Mouse (Mus musculus) midbrain, embryonic 13.5 days (tissue): ENCODE results near the gene Nat10. TPM values are rescaled to one million over a fixed set of nuclear protein-coding genes. Genes with fewer than 3 reads are reported as not detected.

Experiments used
- ATAC-seq: fragments of 200-750 bp; cut with Nextera tagmentation; 2 replicates; pipeline ENCODE4 v1.8.0; 2017; ENCODE audit warnings: mild to moderate bottlenecking, moderate TSS enrichment, moderate library complexity
- H3K27ac ChIP-seq: fragments of 300-500 bp; sonication (generic); 2 replicates; pipeline ENCODE4 v1.5.1; 2015; ENCODE audit warnings: inconsistent platforms, mild to moderate bottlenecking, moderate library complexity
- H3K27me3 ChIP-seq: fragments of 300-500 bp; sonication (generic); 2 replicates; pipeline ENCODE4 v1.6.1; 2015; ENCODE audit warnings: mild to moderate bottlenecking, inconsistent platforms
- H3K36me3 ChIP-seq: fragments of 300-500 bp; sonication (generic); 2 replicates; pipeline ENCODE4 v1.6.1; 2015; ENCODE audit warnings: mild to moderate bottlenecking, inconsistent platforms
- H3K4me1 ChIP-seq: fragments of 300-500 bp; sonication (generic); replicated peaks from 2 replicates; pipeline ENCODE4 v1.6.1; 2015; ENCODE audit warnings: inconsistent platforms
- H3K4me2 ChIP-seq: fragments of 300-500 bp; sonication (generic); replicated peaks from 2 replicates; pipeline ENCODE4 v1.6.1; 2015; ENCODE audit warnings: moderate library complexity, mild to moderate bottlenecking, inconsistent platforms
- H3K4me3 ChIP-seq: fragments of 300-500 bp; sonication (generic); replicated peaks from 2 replicates; pipeline ENCODE4 v1.5.1; 2015; ENCODE audit warnings: mild to moderate bottlenecking, inconsistent platforms
- H3K9ac ChIP-seq: fragments of 300-500 bp; sonication (generic); replicated peaks from 2 replicates; pipeline ENCODE4 v1.6.1; 2015; ENCODE audit warnings: mild to moderate bottlenecking, inconsistent platforms
- H3K9me3 ChIP-seq: fragments of 300-500 bp; sonication (generic); 2 replicates; pipeline ENCODE4 v1.6.1; 2016; ENCODE audit warnings: mild to moderate bottlenecking, inconsistent platforms
- WGBS: fragments of 180-500 bp; shearing (Covaris S2); methylation state at CpG from one replicate; pipeline ENCODE4 v1.1.7; 2015; 5-methylcytosine and 5-hydroxymethylcytosine counted together
- polyA plus RNA-seq: library from polyadenylated mRNA; unstranded; fragments of >200 nt; fragmentation: Nextera tagmentation; extraction: Ambion mirVana; gene quantifications from 2 replicates; pipeline ENCODE4 v1.2.1, GENCODE M21; 2015

Gene Nat10
- polyA plus RNA-seq, 1 experiment from 2014 or later, result 19.0 TPM

- peak; percentile 73 for ATAC-seq
- Histone ChIP-seq H3K36me3 (peaks cover 80% of the 10 kb centered on the region), H3K4me1 (peaks cover 13% of the 10 kb centered on the region), H3K4me3 (no peak overlapping the region), H3K27me3 (no peaks in the 10 kb centered on the region), H3K9me3 (no peaks in the 10 kb centered on the region), H3K4me2 (no peak overlapping the region), H3K9ac (no peak overlapping the region), H3K27ac (no peak overlapping the region)
- WGBS, result 45% methylated on average over 11 of the region's 11 CpGs
Observed at GRCm38 (mm10) chr2:103706226-103706625, 54.8 kb downstream of the Nat10 start.

- H3K27ac ChIP-seq, result no peak overlapping the region
Observed at GRCm38 (mm10) chr2:103705826-103706225, 55.2 kb downstream of the Nat10 start.

DNA sequence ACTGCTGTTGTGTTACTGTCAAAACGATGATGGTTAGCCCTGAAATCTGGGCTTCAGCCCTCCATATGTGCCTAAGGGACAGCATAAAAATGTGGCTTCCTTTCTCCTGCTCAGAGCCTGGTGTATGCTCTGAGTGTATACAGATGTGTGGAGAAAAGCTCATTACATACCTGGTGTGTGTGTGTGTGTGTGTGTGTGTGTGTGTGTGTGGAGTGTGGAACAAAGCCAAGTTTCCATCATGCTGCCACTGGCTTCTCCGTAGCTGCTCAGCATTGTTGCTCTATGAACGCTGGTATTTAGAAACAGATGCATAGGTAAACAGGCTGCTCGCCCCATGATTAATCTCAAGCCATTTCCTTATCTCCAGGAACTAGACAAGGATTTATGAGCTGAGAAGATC is 57.2 kb downstream of the Nat10 start:
- H3K9me3 ChIP-seq, result no peaks in the 10 kb centered on the region
- no peak for ATAC-seq
- no peak overlapping the region for H3K4me2 ChIP-seq
- no peak overlapping the region for H3K27ac ChIP-seq
- WGBS, result 73% methylated on average over 4 of the region's 4 CpGs
- H3K4me3 ChIP-seq, result no peak overlapping the region
- no peak overlapping the region for H3K9ac ChIP-seq
- H3K4me1 ChIP-seq, result peaks cover 23% of the 10 kb centered on the region
- peaks cover 62% of the 10 kb centered on the region for H3K36me3 ChIP-seq
- H3K27me3 ChIP-seq, result no peaks in the 10 kb centered on the region

More at GRCm38 (mm10) chr2:103705826-103706225, 55.2 kb downstream of the Nat10 start:
- Histone ChIP-seq H3K4me3 (no peak overlapping the region), H3K9me3 (no peaks in the 10 kb centered on the region), H3K4me2 (no peak overlapping the region), H3K4me1 (peaks cover 13% of the 10 kb centered on the region), H3K36me3 (peaks cover 76% of the 10 kb centered on the region), H3K9ac (no peak overlapping the region), H3K27me3 (no peaks in the 10 kb centered on the region)
- peak; percentile 38 for ATAC-seq
- WGBS, result 83% methylated on average over 4 of the region's 4 CpGs

- Histone ChIP-seq H3K9me3 (no peaks in the 10 kb centered on the region), H3K27ac (no peak overlapping the region), H3K9ac (no peak overlapping the region), H3K4me1 (peaks cover 23% of the 10 kb centered on the region), H3K4me3 (no peak overlapping the region), H3K27me3 (no peaks in the 10 kb centered on the region), H3K4me2 (no peak overlapping the region), H3K36me3 (peaks cover 57% of the 10 kb centered on the region)
- ATAC-seq, result no peak
- 85% methylated on average over 10 of the region's 10 CpGs for WGBS
Observed at GRCm38 (mm10) chr2:103703336-103703735, 57.7 kb downstream of the Nat10 start.

DNA sequence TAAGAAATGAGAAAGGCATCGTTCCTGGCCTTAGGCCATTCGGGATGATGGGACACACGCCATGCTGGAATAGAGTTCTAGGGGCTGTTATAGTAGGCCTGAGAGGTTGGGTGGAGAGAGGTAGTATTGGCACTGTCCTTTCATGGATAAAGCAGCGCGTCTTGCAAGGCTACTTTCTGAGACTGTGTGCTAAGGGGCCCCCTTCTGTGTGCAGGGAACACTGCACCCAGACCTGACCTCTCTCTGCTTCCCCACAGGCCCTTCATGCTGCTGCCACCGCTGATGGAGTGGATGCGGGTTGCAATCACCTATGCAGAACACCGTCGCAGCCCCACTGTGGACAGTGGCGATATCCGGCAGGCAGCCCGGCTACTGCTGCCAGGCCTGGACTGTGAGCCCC is 60.6 kb downstream of the Nat10 start:
- Histone ChIP-seq H3K4me1 (0 out of 2 replicates have a peak, but pooled peaks cover 10% of the 10 kb centered on the region), H3K9ac (no peak overlapping the region), H3K27me3 (no peaks in the 10 kb centered on the region), H3K4me3 (no peak overlapping the region), H3K4me2 (no peak overlapping the region), H3K9me3 (no peaks in the 10 kb centered on the region), H3K27ac (no peak overlapping the region), H3K36me3 (peaks cover 33% of the 10 kb centered on the region)
- WGBS, result 79% methylated on average over 12 of the region's 12 CpGs
- ATAC-seq, result peak; percentile 50

- H3K27ac ChIP-seq, result no peak overlapping the region
- no peak overlapping the region for H3K9ac ChIP-seq
- WGBS, result 82% methylated on average over 3 of the region's 3 CpGs
Observed at GRCm38 (mm10) chr2:103696177-103696576, 64.9 kb downstream of the Nat10 start.

GRCm38 (mm10) chr2:103694777-103695563 is 66.1 kb downstream of the Nat10 start:
- H3K4me3 ChIP-seq, result no peak overlapping the region
- 78% methylated on average over 4 of the region's 4 CpGs for WGBS
- H3K27me3 ChIP-seq, result 0 out of 2 replicates have a peak, but pooled peaks cover 6% of the 10 kb centered on the region
- no peak for ATAC-seq
- no peaks in the 10 kb centered on the region for H3K9me3 ChIP-seq
- no peak overlapping the region for H3K9ac ChIP-seq
- no peak overlapping the region for H3K27ac ChIP-seq
- H3K36me3 ChIP-seq, result no peaks in the 10 kb centered on the region
- no peak overlapping the region for H3K4me2 ChIP-seq
- peaks cover 16% of the 10 kb centered on the region for H3K4me1 ChIP-seq

More at GRCm38 (mm10) chr2:103696177-103696576, 64.9 kb downstream of the Nat10 start:
- Histone ChIP-seq H3K9me3 (no peaks in the 10 kb centered on the region), H3K27me3 (0 out of 2 replicates have a peak, but pooled peaks cover 6% of the 10 kb centered on the region), H3K36me3 (no peaks in the 10 kb centered on the region), H3K4me2 (no peak overlapping the region), H3K4me1 (peaks cover 12% of the 10 kb centered on the region), H3K4me3 (no peak overlapping the region)
- no peak for ATAC-seq

GRCm38 (mm10) chr2:103692810-103693209 is 68.3 kb downstream of the Nat10 start:
- no peak overlapping the region for H3K27ac ChIP-seq
- H3K9ac ChIP-seq, result no peak overlapping the region
- H3K4me2 ChIP-seq, result no peak overlapping the region
- ATAC-seq, result no peak
- WGBS, result 82% methylated on average over 1 of the region's 1 CpGs
- peaks cover 20% of the 10 kb centered on the region for H3K4me1 ChIP-seq
- no peak overlapping the region for H3K4me3 ChIP-seq
- no peaks in the 10 kb centered on the region; the same call in 1 of the 2 replicates for H3K9me3 ChIP-seq
- H3K27me3 ChIP-seq, result 0 out of 2 replicates have a peak, but pooled peaks cover 6% of the 10 kb centered on the region
- H3K36me3 ChIP-seq, result no peaks in the 10 kb centered on the region

DNA sequence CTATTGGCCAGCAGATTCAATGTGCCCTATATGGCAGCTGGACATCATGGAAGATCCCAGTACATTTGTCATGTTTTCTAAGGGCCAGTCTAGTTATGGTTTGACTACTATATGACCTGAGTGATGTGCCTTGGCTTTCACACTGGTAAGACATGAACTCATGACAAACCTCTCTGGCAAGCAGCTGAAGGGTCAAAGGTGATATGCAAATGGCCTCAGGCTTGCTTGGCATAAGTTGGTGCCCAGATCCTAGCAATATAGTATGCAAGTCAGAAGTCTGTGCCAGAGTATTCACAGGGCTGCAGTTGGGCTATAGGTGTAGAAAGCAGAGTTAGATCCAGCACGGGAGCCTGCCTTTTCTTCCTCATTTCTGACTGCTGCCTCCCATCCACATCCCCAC is 69.8 kb downstream of the Nat10 start:
- Histone ChIP-seq H3K4me3 (no peak overlapping the region), H3K9me3 (no peaks in the 10 kb centered on the region; the same call in 1 of the 2 replicates), H3K4me1 (peaks cover 30% of the 10 kb centered on the region), H3K36me3 (no peaks in the 10 kb centered on the region), H3K9ac (no peak overlapping the region), H3K27me3 (0 out of 2 replicates have a peak, but pooled peaks cover 6% of the 10 kb centered on the region), H3K27ac (peak overlapping the region; percentile 74; the same call in 1 of the 2 replicates), H3K4me2 (no peak overlapping the region)
- 86% methylated on average over 1 of the region's 1 CpGs for WGBS
- no peak for ATAC-seq

- ATAC-seq, result peak; percentile 38; the same call in 1 of the 2 replicates
- Histone ChIP-seq H3K9me3 (no peaks in the 10 kb centered on the region; the same call in 1 of the 2 replicates), H3K27ac (peak overlapping the region; percentile 74), H3K4me2 (no peak overlapping the region), H3K4me3 (no peak overlapping the region), H3K9ac (no peak overlapping the region), H3K4me1 (peaks cover 30% of the 10 kb centered on the region), H3K36me3 (no peaks in the 10 kb centered on the region), H3K27me3 (0 out of 2 replicates have a peak, but pooled peaks cover 6% of the 10 kb centered on the region)
- WGBS, result 43% methylated on average over 5 of the region's 5 CpGs
Observed at GRCm38 (mm10) chr2:103690828-103691227, 70.2 kb downstream of the Nat10 start.

DNA sequence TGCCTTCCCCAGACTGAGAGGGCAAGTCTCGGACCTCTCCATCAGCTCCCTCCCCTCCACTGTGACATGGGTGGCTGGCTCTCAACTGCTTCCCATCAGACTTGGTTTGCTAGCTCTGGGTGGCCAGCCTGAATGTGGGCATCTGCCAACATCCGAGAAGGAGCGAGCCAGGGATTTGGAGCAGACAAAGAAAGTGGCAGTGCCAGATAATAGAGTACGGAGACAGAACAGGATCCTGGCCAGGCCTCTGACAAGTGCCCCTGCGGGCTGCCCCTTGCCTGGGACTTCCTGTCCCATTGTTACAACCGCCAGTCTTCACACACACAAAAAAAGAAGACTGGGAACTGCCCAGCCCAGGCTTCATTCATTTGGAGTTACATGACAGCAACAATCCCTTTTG is 70.6 kb downstream of the Nat10 start:
- Histone ChIP-seq H3K27ac (peak overlapping the region; percentile 74), H3K27me3 (0 out of 2 replicates have a peak, but pooled peaks cover 6% of the 10 kb centered on the region), H3K9ac (no peak overlapping the region), H3K4me3 (no peak overlapping the region), H3K9me3 (no peaks in the 10 kb centered on the region; the same call in 1 of the 2 replicates), H3K4me2 (no peak overlapping the region), H3K4me1 (peaks cover 30% of the 10 kb centered on the region), H3K36me3 (no peaks in the 10 kb centered on the region)
- ATAC-seq, result peak; percentile 89
- WGBS, result 7% methylated on average over 6 of the region's 6 CpGs

DNA sequence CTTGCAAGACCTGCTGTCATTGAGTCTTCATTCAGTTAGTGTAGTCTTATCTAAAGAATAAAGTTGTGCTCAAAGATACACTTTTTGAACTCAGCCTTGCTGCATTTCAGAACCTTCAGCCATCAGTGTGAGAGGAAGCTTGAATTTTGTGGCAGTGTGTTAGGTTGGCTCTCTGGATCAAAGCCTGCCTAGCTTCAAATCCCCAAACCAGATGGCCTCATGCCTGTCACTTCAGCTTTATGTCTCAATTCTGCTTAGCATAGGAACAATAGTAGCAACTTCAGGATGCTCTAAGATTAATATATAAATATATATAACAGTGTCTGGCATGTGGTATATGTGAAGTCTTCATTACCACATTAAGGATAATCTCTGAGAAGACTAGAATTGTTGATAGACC is 73.2 kb downstream of the Nat10 start:
- Histone ChIP-seq H3K9me3 (no peaks in the 10 kb centered on the region; the same call in 1 of the 2 replicates), H3K27ac (no peak overlapping the region), H3K36me3 (0 out of 2 replicates have a peak, but pooled peaks cover 4% of the 10 kb centered on the region), H3K4me2 (no peak overlapping the region), H3K4me3 (no peak overlapping the region), H3K9ac (no peak overlapping the region), H3K27me3 (0 out of 2 replicates have a peak, but pooled peaks cover 6% of the 10 kb centered on the region), H3K4me1 (peaks cover 30% of the 10 kb centered on the region)
- ATAC-seq, result no peak
